Mouse (Mus musculus): ENCODE results near the gene Pip5k1b. TPM values are rescaled to one million over a fixed set of nuclear protein-coding genes. Genes with fewer than 3 reads are reported as not detected.

Pip5k1b gene
- 0.34 and 0.65 TPM in 2 replicates for polyA plus RNA-seq (2015; fragmentation: Nextera tagmentation; extraction: Ambion mirVana)

DNA sequence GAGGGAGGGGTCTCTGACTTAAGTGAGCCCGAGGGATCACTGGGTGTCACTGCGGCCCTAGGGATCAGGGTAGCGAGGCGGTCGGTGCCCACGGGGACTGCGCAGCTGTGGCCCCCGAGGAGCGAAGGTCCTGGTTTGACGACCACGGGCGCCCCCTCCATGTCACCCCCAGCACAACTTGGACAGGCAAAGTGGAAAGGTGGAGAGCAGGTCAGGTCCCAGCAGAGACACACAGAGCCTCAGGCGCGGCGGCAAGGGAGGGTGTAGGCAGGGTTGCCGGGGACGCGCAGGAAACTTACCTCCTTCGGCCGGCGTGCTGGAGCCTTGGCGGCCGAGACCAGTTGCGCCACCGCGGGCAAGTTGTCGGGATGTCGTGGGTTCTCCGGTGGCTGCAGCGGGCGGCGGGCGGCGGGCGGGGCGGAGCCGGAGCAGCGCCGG is at the start of gene Pip5k1b:
Gene Pip5k1b (minus strand): TSS at position 407 of the 438 bp plus-strand sequence.
- WGBS, result under 1% methylated on average over 27 of the region's 39 CpGs
- Histone ChIP-seq H3K27me3 (peaks cover 55% of the 10 kb centered on the region), H3K9me3 (no peaks in the 10 kb centered on the region), H3K27ac (no peak within 1 kb of the TSS), H3K9ac (peak within 1 kb of the TSS; percentile 78), H3K4me3 (peak within 1 kb of the TSS; percentile 79), H3K4me1 (peaks cover 24% of the 10 kb centered on the region), H3K36me3 (no peaks in the 10 kb centered on the region), H3K4me2 (peak within 1 kb of the TSS; percentile 95)
- 0 out of 2 replicates have a peak, but pooled peaks have one; percentile 24 for ATAC-seq (ENCODE audit: insufficient number of reproducible peaks, insufficient read depth, low FRiP score, low TSS enrichment, low read depth)

DNA sequence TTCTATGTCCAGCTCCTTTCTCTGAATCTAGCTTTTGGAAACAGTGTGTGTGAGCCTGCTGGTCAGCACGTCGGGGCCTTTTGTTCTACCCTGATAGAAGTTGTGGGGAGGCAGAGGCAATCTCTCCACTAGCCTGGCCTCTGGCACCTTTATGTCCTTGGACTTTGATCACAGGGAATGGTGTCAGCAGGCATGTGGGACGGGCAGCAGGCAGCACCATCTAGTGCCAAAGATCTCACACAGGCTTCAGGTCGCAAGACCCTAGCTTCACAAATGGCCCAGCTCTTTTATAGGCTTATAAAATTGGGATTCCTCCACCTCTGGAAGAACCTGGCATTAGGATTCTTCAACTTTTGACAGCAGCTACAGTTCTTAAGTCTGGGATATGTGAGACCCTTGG is 48.4 kb upstream of the Pip5k1b start:
- Histone ChIP-seq H3K4me2 (no peak overlapping the region), H3K4me3 (no peak overlapping the region), H3K9ac (no peak overlapping the region), H3K27ac (no peak overlapping the region), H3K36me3 (no peaks in the 10 kb centered on the region), H3K4me1 (no peaks in the 10 kb centered on the region), H3K27me3 (no peaks in the 10 kb centered on the region), H3K9me3 (no peaks in the 10 kb centered on the region)
- WGBS, result 86% methylated on average over 4 of the region's 4 CpGs
- ATAC-seq (ENCODE audit: insufficient number of reproducible peaks, insufficient read depth, low FRiP score, low TSS enrichment, low read depth), result no peak

DNA sequence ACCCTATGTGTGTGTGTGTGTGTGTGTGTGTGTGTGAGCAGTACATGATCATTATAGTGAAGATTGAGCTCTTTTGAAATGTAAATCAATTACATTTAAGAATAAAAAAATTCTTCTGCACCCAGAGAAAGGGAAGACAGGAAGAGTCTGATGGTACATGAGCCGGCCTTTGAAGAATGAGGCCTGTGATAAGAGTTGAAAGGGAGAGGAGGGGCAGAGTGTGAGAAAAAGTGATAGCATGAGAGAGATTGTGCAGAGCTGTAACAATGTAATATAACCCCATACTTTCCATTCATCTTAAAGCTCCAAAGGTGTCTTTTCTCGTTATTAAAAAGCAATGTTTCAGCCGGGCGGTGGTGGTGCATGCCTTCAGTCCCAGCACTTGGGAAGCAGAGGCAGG is 47.8 kb upstream of the Pip5k1b start:
- Histone ChIP-seq H3K4me3 (no peak overlapping the region), H3K36me3 (no peaks in the 10 kb centered on the region), H3K9ac (no peak overlapping the region), H3K4me1 (no peaks in the 10 kb centered on the region), H3K27me3 (no peaks in the 10 kb centered on the region), H3K27ac (no peak overlapping the region), H3K4me2 (no peak overlapping the region), H3K9me3 (no peaks in the 10 kb centered on the region)
- 86% methylated on average over 4 of the region's 4 CpGs for WGBS
- no peak for ATAC-seq (ENCODE audit: insufficient number of reproducible peaks, insufficient read depth, low FRiP score, low TSS enrichment, low read depth)

DNA sequence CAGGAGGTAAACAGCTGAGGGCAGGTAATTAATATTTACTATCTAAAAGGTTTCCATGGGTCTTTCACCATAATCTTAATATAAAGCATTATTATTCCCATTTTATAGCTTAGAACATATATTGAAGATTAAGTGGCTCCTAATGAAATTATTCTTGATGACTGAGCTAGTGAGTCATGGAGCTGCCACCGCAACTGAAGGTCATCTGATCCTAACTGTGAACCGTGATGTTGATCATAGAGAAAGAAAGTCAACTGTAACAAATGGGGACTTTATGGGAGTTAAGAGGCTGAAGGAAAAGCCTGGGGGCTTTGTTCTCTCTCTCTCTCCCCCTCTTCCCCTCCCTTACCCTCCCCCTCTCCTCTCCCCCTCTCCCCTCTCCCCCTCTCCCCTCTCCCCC is 31.1 kb upstream of the Pip5k1b start:
- Histone ChIP-seq H3K4me3 (no peak overlapping the region), H3K27me3 (0 out of 2 replicates have a peak, but pooled peaks cover 3% of the 10 kb centered on the region), H3K9ac (no peak overlapping the region), H3K4me1 (no peaks in the 10 kb centered on the region), H3K9me3 (no peaks in the 10 kb centered on the region), H3K4me2 (no peak overlapping the region), H3K27ac (no peak overlapping the region), H3K36me3 (no peaks in the 10 kb centered on the region)
- WGBS, result 20% methylated on average over 2 of the region's 2 CpGs
- ATAC-seq (ENCODE audit: insufficient number of reproducible peaks, insufficient read depth, low FRiP score, low TSS enrichment, low read depth), result no peak

DNA sequence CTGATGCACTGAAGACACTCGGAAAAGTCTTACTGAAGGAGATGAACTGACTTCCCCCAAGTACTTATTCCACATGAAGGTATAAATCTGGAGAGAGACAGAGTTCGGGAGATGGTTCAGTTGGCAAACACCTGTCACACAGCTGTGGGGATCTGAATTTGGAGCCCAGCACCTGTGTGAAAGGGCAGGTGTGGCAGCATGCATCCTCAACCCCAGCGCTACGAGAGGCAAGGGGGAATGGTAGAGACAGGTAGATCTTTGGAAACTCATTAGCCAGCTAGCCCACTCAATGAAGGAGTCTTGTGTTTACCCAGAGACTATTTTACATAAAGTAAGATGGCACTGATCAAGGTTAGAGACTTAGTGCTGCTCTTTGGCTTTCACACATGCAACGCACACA is 29.5 kb upstream of the Pip5k1b start:
- no peak for ATAC-seq (ENCODE audit: insufficient number of reproducible peaks, insufficient read depth, low FRiP score, low TSS enrichment, low read depth)
- Histone ChIP-seq H3K4me2 (no peak overlapping the region), H3K36me3 (no peaks in the 10 kb centered on the region), H3K4me3 (no peak overlapping the region), H3K27ac (no peak overlapping the region), H3K27me3 (0 out of 2 replicates have a peak, but pooled peaks cover 3% of the 10 kb centered on the region), H3K9ac (no peak overlapping the region), H3K4me1 (no peaks in the 10 kb centered on the region), H3K9me3 (no peaks in the 10 kb centered on the region)
- WGBS, result 89% methylated on average over 5 of the region's 5 CpGs

DNA sequence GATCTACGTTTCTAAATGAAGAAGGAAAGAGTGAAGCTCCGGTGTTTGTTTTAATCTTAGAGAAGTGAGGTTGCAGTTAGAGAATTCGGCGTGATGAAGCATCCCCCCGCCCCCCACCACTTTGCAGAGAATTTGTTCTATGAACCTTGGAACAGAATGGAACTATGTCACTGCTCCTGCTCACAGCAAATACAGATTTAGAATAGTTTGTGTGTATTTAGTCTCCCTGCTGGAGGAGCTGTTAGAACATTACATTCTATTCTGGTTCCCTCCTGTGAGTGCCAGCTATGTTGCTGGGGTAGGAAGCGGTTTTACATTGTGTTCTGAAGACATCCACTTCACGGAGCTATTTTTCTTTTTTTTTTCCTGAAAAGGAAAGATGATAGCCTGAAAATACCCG is 28.3 kb upstream of the Pip5k1b start:
- WGBS, result 82% methylated on average over 8 of the region's 8 CpGs
- H3K4me2 ChIP-seq, result no peak overlapping the region
- H3K27ac ChIP-seq, result no peak overlapping the region
- no peak overlapping the region for H3K9ac ChIP-seq
- 0 out of 2 replicates have a peak, but pooled peaks cover 3% of the 10 kb centered on the region for H3K27me3 ChIP-seq
- no peak for ATAC-seq (ENCODE audit: insufficient number of reproducible peaks, insufficient read depth, low FRiP score, low TSS enrichment, low read depth)
- H3K4me3 ChIP-seq, result no peak overlapping the region
- H3K36me3 ChIP-seq, result no peaks in the 10 kb centered on the region
- no peaks in the 10 kb centered on the region for H3K4me1 ChIP-seq
- H3K9me3 ChIP-seq, result no peaks in the 10 kb centered on the region

DNA sequence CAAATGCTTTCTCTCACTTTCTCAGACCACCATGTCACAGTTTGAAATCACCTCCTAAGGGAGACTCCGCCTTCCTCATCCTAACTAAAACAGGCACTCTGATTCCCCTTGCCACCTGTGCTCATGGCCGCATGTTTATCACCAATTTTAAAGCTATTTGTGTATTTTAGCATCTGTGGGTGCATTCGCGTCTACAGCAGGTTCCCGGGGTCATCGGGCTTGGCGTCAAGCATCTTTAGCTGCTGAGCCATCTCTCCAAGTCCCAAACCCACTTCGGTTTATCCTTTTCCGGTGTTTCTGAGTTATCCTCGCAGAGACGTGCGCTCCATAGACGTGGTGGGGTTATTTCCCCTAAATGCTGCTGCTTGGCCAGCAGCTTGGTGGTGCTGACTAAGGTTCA is 20.5 kb upstream of the Pip5k1b start:
- no peaks in the 10 kb centered on the region for H3K4me1 ChIP-seq
- no peaks in the 10 kb centered on the region; the same call in 1 of the 2 replicates for H3K27me3 ChIP-seq
- no peak overlapping the region for H3K4me3 ChIP-seq
- H3K9ac ChIP-seq, result no peak overlapping the region
- no peak for ATAC-seq (ENCODE audit: insufficient number of reproducible peaks, insufficient read depth, low FRiP score, low TSS enrichment, low read depth)
- H3K9me3 ChIP-seq, result no peaks in the 10 kb centered on the region
- H3K4me2 ChIP-seq, result no peak overlapping the region
- no peak overlapping the region for H3K27ac ChIP-seq
- 94% methylated on average over 13 of the region's 13 CpGs for WGBS
- H3K36me3 ChIP-seq, result no peaks in the 10 kb centered on the region

DNA sequence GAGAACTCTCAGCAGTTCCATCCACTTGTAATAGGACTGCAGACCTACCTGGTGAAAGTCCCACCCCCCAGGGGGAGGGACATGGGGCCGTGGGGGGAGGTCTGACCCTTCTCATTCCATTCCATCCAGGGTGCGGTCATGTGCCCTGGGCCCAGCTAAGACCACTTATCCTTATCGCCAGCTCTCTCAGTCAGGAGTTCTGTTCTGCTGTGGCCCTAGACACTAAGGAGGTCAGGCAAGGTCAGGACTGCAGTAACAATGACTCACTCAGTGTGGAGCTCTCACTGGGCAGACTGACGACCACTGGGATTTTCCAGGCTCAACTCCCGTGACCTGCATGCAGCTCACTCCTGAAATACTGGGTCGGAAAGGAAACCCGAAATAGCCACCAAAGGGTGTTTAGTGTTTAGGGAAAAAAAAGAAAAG is 16.1 kb upstream of the Pip5k1b start:
- Histone ChIP-seq H3K36me3 (no peaks in the 10 kb centered on the region), H3K27ac (no peak overlapping the region), H3K27me3 (no peaks in the 10 kb centered on the region; the same call in 1 of the 2 replicates), H3K4me1 (no peaks in the 10 kb centered on the region), H3K4me3 (no peak overlapping the region), H3K4me2 (no peak overlapping the region), H3K9ac (no peak overlapping the region), H3K9me3 (no peaks in the 10 kb centered on the region)
- 28% methylated on average over 7 of the region's 7 CpGs for WGBS
- no peak for ATAC-seq (ENCODE audit: insufficient number of reproducible peaks, insufficient read depth, low FRiP score, low TSS enrichment, low read depth)

DNA sequence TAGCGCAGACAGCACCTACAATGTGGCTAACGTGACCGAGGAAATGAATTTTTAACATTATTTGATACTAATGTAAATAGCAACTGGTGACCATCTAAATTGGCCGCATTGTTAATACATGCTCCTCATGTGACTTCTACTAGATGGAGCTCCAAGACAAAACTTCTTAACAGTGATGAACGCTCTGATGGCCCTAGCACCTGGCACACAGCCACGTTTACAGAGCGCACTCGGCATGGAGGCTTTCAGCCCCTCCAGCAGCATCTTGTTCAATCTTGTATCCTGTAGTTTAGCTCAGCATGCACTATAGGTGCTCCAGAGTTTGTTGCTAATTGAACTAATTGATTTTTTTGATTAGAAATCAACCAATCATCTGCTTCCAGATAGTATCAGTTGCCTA is 15.3 kb upstream of the Pip5k1b start:
- no peaks in the 10 kb centered on the region; the same call in none of the 2 replicates for H3K27me3 ChIP-seq
- 83% methylated on average over 8 of the region's 8 CpGs for WGBS
- H3K9me3 ChIP-seq, result no peaks in the 10 kb centered on the region
- no peak overlapping the region for H3K4me3 ChIP-seq
- H3K4me2 ChIP-seq, result no peak overlapping the region
- H3K27ac ChIP-seq, result no peak overlapping the region
- no peaks in the 10 kb centered on the region for H3K36me3 ChIP-seq
- H3K4me1 ChIP-seq, result no peaks in the 10 kb centered on the region
- ATAC-seq (ENCODE audit: insufficient number of reproducible peaks, insufficient read depth, low FRiP score, low TSS enrichment, low read depth), result no peak
- no peak overlapping the region for H3K9ac ChIP-seq

DNA sequence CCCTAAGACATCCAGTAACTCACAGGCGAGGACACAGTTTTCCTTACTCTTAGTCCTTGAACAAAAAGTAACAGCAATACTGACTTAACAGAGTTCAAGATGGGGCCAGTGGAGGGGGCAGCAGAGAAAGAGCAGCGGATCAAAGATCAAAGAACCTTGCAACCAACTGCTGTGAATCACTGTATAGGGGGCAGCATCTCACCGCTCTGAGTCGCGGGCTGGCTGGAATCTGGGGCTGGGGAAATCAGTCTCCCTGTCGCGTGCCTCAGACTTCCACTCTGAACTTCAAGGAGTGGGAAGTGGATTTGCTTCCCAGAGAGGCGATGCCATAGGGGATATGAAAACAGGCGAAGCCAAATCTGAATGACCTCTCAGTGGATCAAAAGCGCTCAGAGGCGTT is 1.8 kb upstream of the Pip5k1b start:
- Histone ChIP-seq H3K4me2 (peak overlapping the region; percentile 95), H3K27ac (no peak overlapping the region), H3K36me3 (no peaks in the 10 kb centered on the region), H3K9me3 (no peaks in the 10 kb centered on the region), H3K9ac (0 out of 2 replicates have a peak overlapping the region, but pooled peaks have one; percentile 3), H3K4me3 (no peak overlapping the region), H3K27me3 (peaks cover 55% of the 10 kb centered on the region), H3K4me1 (peaks cover 24% of the 10 kb centered on the region)
- no peak for ATAC-seq (ENCODE audit: insufficient number of reproducible peaks, insufficient read depth, low FRiP score, low TSS enrichment, low read depth)
- 3% methylated on average over 11 of the region's 11 CpGs for WGBS

DNA sequence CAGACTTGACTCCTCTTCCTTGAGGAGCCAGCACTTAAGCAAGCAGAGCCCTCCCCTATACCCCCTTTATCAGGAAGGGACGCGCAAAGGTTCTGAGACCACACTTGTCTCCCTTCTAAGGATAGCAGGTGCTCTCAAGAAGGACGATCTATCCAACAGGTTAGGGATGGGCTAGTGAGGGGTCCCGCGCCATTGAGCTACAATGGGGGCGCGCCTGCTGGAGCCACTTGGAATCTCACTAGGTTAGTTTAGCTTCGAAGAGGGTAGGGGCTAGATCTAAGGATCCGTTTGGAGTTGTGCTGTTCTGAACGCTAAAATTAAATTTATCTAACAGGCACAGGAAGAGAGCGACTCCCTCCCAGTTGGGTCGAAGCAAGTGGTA is 904 bp upstream of the Pip5k1b start:
- peaks cover 24% of the 10 kb centered on the region for H3K4me1 ChIP-seq
- WGBS, result 2% methylated on average over 12 of the region's 12 CpGs
- peak overlapping the region; percentile 78 for H3K9ac ChIP-seq
- ATAC-seq (ENCODE audit: insufficient number of reproducible peaks, insufficient read depth, low FRiP score, low TSS enrichment, low read depth), result no peak
- no peaks in the 10 kb centered on the region for H3K9me3 ChIP-seq
- peaks cover 55% of the 10 kb centered on the region for H3K27me3 ChIP-seq
- H3K27ac ChIP-seq, result no peak overlapping the region
- no peaks in the 10 kb centered on the region for H3K36me3 ChIP-seq
- H3K4me2 ChIP-seq, result peak overlapping the region; percentile 95
- peak overlapping the region; percentile 79 for H3K4me3 ChIP-seq

DNA sequence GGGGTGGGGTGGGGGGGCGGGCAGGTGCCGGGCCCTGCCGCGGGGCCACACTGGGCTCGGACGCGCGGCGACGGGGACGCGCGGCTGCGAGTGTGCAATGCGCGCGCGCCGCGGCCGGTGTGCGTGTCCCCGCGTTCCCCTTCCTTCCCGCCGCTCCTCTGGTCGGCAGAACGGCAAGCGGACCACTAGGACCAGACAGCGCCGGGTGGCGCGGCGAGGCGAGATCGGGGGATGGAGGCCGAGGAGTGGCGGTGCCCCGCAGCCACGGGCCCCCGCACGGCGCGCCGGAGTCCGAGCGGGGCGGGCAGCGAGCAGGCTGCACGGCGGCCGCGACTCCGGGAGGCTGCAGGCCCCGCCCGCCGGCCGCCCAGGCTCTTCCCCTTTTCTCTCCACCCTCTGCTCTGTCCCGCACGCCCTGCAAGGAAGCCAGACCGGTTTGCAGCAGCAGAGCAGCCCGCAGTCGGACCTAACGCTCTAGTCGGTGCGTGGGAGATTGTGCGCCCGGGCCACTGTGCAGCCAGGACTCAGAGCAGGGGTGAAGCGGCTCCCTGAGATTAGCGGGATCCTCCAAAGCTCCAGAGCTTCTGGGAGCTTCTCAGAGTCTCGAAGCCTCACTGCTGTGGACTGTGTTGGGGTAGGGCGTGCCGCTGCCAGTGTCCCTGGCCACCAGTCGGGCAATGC is 372 bp upstream of the Pip5k1b start:
- Histone ChIP-seq H3K36me3 (no peaks in the 10 kb centered on the region), H3K9ac (peak overlapping the region; percentile 78), H3K4me2 (peak overlapping the region; percentile 95), H3K4me1 (peaks cover 24% of the 10 kb centered on the region), H3K27me3 (peaks cover 55% of the 10 kb centered on the region), H3K27ac (no peak overlapping the region), H3K4me3 (peak overlapping the region; percentile 79), H3K9me3 (no peaks in the 10 kb centered on the region)
- 1% methylated on average over 51 of the region's 74 CpGs for WGBS
- ATAC-seq (ENCODE audit: insufficient number of reproducible peaks, insufficient read depth, low FRiP score, low TSS enrichment, low read depth), result peak; percentile 81
